Mouse (Mus musculus): ENCODE measurements around the gene Tmtc2.
A peak's percentile ranks its signal among the peaks of the same experiment; 100 is the strongest.
"Not testable (repeated sequence)": the region's sequence is repeated elsewhere in the genome, so short reads cannot be mapped to it uniquely, and the experiment has no call there.

Tmtc2 gene

DNA sequence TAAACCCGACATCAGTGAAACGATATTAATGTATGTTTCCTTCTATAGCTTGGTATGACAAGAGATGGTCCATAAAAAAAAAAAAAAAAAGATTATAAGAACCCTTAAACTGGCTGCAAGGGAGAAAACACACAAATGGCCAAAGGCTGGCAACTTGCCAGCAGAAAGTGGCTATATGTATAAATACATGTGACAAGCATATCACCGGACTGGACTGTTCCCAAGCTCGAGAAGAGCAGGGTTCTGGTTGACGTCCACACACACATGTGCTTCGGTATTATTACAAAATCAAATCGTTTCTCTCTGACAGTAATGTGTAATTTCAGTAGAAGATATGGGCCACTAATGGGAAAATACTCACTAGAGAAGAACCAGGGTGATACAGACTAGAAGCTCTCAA is 287.2 kb downstream of the Tmtc2 start:
- peak; percentile 4 for DNase-seq

DNA sequence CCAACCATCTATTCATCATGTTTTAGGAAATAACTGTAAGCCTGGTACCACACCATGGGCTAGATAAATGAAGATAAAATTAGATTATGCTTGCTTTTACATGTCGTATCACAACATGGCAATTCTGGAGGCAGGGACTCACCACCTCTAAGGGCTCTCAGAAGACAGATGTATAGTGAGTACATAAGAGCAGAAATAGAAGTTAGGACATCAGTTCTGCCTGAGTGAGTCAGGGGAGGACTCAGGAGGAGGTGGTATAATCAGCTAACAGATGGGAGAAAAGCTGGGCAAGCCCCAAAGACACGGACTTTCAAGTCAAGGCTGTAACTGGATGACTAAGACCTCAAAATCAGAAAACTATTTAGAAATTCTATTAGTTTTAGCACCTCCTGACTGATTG is 288.0 kb downstream of the Tmtc2 start:
- no peak for DNase-seq

DNA sequence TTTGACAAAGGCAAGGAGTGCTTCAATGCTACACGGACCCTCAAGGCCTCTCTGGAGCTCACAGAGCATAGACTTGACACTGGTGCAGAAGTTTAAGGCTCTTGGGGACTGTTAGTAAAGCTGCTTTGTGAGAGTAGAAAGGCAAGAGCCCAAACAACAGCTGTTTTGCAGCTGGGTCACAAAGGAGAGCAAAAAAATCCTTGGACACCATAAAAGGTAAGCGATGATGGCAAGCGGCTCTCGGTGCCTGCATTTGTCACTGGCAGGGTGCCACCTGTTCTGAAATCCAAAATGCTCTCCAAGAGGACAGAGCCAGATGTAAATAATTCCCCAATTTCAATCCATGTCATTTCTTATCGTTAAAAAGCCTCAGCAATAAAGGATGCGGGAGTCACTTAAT is 290.1 kb downstream of the Tmtc2 start:
- DNase-seq = peak; percentile 32

- no peak for DNase-seq
These were observed 293.3 kb downstream of the Tmtc2 start for GRCm38 (mm10) chr10:105280933-105281332.

- DNase-seq = no peak
These were observed 314.2 kb downstream of the Tmtc2 start for GRCm38 (mm10) chr10:105260053-105260452.

GRCm38 (mm10) chr10:105238291-105238690 is 336.0 kb downstream of the Tmtc2 start:
- DNase-seq = not testable (repeated sequence)

DNA sequence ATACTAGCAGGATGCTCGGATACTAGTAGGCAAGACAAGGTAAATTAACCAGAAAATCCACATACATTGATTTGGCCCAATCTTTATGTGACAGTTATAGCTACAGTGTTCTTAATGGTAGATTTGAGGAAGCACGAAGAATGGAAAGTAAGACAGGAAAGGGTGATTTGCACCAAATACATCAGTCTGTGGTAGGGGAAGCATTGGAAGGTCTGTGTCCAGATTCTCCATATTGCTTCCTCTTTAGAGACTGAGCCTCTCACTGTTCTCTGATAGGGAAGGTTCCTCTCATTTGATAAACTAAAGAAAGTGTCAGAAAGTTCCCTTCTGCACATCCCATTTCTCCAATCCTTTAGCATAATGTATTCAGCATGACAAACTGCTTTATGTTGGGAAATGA is 341.4 kb downstream of the Tmtc2 start:
- no peak for DNase-seq

GRCm38 (mm10) chr10:105230416-105230815 is 343.8 kb downstream of the Tmtc2 start:
- no peak for DNase-seq

- no peak for DNase-seq
These were observed 345.6 kb downstream of the Tmtc2 start for GRCm38 (mm10) chr10:105228623-105229022.

GRCm38 (mm10) chr10:105227631-105228030 is 346.6 kb downstream of the Tmtc2 start:
- DNase-seq = no peak

DNA sequence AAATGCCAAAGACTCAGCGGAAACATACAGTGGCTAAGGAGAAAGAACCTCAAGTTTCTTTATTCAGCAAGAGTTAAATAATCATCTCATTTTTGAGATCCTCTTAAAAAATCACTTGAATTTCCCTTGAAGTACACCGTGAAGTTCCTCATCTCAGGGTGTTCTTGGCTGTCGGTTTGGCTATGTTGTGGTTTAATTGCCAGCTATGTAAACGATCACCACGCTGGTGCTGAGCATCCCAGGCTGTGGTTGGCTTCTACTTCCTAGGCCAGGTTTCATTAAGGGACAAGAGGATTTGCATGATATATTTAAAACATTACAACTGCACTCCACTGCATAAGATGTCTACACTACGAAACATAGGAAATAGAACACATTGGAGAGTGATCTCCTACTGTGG is 348.5 kb downstream of the Tmtc2 start:
- DNase-seq = peak; percentile 1

DNA sequence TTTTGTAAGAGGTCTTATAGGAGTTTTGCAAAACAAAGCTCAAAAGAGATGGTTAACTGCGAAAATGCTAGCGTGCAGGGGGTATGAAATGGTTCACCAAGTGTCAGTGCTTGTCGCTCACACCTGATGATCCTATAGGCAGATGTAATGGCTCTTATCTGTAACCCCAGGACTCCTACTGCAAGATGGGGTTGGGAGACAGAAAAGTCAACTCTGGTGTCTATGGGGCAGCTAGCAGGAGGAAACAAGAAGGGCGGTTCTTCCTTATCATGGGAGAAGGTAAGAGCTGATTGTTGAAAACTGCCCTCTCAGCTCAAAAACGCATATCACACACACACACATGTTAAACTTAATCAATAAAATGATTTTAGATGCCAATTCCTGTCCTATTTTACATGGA is 351.3 kb downstream of the Tmtc2 start:
- DNase-seq = no peak

GRCm38 (mm10) chr10:105201491-105201890 is 372.8 kb downstream of the Tmtc2 start:
- DNase-seq = no peak

- DNase-seq = no peak
These were observed 373.6 kb downstream of the Tmtc2 start for GRCm38 (mm10) chr10:105200678-105201077.

DNA sequence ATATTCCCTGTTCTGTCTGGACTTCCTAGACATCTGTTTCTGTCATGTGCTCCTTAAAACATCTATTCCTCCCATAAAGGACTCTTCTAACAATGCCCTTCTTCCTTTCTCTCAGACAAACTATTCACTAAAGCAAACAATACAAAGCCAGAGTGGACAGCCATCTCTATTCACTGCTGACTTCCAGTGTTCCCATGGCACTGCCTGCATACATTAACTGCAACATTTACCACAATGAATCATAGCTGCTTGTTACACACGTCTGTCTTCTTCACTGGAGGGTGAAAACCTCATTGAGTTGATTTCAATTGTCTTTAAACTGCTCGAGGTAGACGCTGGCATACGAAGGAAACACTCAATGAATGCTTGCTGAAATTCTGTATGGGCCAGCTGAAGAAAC is 374.2 kb downstream of the Tmtc2 start:
- DNase-seq = no peak

- DNase-seq = no peak
These were observed 374.7 kb downstream of the Tmtc2 start for GRCm38 (mm10) chr10:105199515-105199914.

DNA sequence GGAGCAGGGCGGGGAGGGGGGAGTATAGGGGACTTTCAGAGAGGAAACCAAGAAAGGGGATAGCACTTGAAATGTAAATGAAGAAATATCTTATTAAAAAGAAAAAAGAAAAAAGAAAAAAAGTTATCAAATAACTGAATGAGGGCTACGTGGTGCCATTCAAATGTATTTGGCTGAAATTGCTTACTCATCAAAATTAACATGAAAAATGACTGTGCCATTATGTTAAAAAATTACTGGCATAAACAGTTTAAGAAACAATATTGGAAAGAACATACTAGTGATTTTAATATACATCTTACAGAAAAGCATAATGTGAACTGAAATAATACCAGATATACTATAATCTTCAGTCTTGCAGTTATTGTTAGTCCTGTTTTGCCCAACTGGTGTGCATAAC is 378.9 kb downstream of the Tmtc2 start:
- no peak for DNase-seq

GRCm38 (mm10) chr10:105193756-105194460 is 380.3 kb downstream of the Tmtc2 start:
- no peak for DNase-seq

- DNase-seq = no peak
These were observed 382.2 kb downstream of the Tmtc2 start for GRCm38 (mm10) chr10:105192071-105192470.

GRCm38 (mm10) chr10:105189746-105190145 is 384.5 kb downstream of the Tmtc2 start:
- DNase-seq = no peak

DNA sequence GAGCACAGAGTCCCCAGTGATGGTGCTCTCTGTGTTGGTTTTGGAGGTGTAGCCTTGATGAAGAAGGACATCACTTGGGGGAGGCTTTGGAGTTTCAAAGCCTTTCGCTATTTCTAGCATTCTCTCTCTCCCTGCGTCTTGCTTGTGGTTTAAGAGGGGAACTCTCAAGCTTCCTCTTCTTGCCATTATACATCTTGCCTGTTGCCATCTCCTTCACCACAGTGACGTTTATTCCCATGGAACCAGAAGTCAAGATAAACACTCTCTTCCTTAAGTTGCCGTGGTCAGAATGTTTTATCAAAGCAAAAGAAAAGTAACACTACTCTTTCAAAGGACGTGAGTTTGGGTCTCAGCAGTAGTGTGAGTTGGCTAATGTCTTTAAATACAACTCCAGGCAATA is 387.6 kb downstream of the Tmtc2 start:
- no peak for DNase-seq

DNA sequence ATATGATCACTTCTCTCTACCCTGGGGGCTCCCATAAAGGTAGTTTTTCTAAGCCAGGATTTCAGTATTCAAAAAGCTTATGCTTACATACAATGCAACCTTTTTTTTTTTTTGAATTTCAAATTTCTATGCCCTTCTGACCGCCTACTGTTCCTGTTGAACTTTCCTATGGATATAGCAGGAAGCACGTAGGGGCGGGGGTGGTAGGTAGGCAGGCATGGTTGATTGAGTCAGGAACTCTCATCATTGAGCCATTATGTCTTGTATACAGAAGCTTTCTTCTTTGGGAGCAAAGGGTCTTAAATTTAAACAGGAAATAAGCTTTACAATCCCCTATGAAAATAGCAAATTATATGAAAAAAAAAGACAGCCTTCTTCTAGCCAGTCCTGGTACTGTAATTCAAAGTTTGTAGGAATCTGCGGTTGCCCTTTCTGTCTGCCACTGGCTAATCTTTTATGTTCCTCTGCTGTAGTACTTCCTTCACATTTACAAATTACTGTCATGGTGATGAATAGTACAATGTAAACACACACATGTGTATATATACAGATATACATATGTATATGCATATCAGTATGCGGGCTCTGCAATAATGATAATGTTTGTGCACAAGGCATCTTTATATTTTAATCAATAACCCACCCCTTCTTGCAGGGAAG is 405.7 kb downstream of the Tmtc2 start:
- DNase-seq = no peak

DNA sequence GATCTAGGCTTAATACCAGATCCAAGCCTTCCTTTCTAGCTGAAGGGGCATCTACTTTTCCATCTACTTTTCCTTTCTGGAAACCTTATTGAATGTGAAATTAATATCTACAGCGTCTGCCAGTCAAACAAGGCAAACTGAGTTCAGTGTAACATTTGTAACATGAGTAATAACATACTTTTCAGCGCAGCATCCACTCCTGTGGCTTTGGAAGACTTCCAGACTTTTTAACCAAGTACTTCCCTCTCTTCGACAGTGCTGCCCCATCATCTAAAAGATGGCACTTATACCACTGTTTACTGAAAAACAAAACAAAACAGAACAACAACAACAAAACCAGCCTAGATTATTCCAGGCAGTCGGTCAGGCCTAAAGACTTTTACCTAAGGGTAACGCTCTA is 409.0 kb downstream of the Tmtc2 start:
- no peak for DNase-seq

DNA sequence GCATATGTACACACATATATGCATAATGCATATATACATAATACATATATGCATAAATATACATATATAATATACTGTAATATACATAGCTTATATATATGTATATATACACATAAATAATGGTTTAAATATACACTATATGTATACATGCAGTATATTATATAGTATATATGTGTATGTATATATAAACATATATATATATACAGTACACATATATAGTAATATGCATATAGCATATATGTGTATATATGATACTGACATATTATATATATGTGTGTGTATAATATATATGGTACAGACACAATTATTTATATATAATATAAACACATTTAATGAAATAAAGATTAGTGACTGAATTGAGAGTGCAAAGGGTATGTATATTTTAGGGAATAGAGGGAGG is 420.5 kb downstream of the Tmtc2 start:
- no peak for DNase-seq

GRCm38 (mm10) chr10:105144382-105144781 is 429.9 kb downstream of the Tmtc2 start:
- peak; percentile 18 for DNase-seq
